Mouse (Mus musculus): ENCODE results near the gene Slc25a47. TPM values are rescaled to one million over a fixed set of nuclear protein-coding genes. Genes with fewer than 3 reads are reported as not detected.
A peak's percentile ranks its signal among the peaks of the same experiment; 100 is the strongest.

Gene Slc25a47
- 1 to 10 TPM; 4.0 to 7.5 (median 5.8) TPM for total RNA-seq (2022)

DNA sequence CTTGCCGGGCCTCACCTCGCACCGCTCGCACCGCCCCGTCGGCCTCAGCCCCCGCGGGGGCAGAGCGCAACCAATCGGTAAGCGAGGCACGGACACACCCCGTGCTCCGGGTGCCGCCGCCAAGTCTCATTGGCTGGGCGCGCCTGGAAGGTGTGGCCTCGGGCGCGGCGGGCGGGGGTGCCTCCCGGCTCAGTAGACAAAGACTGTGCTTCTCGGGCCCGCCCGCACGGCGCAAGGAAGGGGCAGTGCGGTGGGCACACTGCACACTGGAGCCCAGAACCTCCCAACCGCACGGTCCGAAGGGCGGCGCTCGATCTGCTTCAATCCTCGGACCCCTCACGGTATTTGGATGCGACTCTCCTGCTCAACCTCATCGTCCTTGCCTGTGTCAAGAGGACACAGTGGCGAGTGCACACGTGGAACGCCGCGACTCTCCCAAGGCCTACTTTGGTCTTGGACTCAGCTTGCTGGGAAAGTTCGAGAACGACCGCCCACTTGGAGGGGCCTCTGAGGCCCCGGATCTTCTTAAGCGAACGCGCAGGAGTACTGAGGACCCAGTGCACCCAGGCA, at the start of gene Slc25a47, which contains the start of gene Slc25a29:
Slc25a47 (plus strand) TSS at position 207 of the 570 bp plus-strand sequence.
Slc25a29 (minus strand) TSS at position 44 of the 570 bp plus-strand sequence.
- peak; percentile 97 to 98 for DNase-seq (ENCODE audit: low spot score in 2 of 2)

DNA sequence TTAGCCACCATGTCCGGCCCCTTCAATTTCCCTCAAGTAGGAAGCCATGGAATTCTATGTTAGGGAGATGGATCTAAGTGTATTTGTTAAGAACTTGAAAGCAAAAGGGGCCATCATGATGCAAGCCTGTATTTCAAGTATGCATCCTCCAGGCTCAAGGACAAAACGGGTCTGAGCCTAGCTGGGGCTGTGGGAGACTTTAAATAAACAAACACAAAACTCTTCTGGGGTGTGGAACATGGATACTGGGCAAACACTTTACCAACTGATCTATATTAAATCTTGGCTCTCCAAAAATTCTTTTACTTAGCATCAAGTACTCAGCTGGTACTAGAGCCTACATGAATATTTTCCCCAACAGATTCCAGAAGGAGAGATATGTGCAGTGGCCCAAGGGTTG, 48.5 kb upstream of the Slc25a47 start:
- DNase-seq (ENCODE audit: low spot score in 2 of 2) = no peak

DNA sequence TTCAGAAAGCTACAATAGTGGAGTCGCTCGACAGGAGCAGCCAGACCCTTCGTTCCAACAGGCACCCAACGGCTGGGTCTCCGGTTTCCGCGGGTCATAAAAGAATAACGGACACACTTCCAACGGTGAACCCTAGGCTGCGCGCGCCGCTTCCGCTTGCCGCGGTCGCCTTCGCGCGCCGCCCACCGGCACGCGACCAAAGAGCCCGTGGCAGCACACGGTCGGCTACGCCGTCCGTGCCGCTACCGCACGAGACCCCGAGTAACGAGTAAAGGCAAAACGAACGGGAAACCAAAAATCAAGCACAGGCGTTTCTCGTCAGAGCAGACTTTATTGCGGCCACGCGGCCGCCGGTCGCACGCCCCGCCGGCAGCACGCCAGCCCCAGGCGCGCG, 43.7 kb upstream of the Slc25a47 start:
- peak; percentile 59 to 74 for DNase-seq (ENCODE audit: low spot score in 2 of 2)

DNA sequence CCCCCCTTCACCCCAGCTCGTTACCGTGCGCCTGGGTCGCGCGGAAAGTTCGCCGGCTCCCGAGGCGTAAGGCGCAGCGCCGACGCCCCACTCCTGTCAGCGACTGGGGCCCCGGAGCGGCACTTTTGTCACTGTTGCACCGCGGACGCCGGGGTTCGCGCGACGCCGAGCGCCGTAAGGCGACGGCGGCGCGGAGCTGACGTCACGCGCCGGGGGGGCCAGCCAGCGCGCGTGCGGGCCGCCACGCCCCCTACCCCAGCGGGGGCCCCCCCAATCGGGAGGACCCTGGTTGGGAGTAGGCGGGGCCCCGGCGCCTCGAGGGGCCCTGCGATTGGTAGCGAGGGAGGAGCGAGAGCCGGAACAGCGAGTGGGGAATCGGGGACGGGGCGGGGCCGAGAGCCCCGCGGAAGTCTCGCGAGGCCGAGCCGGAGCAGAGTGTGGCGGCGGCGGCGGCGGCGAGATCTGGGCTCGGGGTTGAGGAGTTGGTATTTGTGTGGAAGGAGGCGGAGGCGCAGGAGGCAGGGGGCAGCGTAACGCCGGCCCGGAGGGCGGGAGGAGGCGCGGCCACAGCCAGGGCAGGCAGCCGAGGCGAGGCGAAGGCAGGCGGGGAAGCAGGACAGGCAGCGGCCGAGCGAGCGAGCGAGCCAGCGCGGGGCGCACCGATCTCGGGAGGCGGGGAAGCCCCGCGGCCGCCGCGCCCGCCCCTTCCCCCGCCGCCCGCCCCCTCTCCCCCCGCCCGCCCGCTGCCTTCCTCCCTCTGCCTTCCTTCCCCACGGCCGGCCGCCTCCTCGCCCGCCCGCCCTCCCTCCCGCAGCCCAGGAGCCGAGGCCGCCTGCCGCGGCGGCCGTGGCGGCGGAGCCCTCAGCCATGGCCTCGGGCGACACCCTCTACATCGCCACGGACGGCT, 43.0 kb upstream of the Slc25a47 start, which contains the start of gene Yy1:
Yy1 (plus strand) TSS at position 428 of the 907 bp plus-strand sequence.
- DNase-seq (ENCODE audit: low spot score in 2 of 2) = peak; percentile 98

DNA sequence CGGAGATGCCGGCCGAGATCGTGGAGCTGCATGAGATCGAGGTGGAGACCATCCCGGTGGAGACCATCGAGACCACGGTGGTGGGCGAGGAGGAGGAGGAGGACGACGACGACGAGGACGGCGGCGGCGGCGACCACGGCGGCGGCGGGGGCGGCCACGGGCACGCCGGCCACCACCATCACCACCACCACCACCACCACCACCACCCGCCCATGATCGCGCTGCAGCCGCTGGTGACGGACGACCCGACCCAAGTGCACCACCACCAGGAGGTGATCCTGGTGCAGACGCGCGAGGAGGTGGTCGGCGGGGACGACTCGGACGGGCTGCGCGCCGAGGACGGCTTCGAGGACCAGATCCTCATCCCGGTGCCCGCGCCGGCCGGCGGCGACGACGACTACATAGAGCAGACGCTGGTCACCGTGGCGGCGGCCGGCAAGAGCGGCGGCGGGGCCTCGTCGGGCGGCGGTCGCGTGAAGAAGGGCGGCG, 42.3 kb upstream of the Slc25a47 start:
- peak; percentile 11 to 32 for DNase-seq (ENCODE audit: low spot score in 2 of 2)

DNA sequence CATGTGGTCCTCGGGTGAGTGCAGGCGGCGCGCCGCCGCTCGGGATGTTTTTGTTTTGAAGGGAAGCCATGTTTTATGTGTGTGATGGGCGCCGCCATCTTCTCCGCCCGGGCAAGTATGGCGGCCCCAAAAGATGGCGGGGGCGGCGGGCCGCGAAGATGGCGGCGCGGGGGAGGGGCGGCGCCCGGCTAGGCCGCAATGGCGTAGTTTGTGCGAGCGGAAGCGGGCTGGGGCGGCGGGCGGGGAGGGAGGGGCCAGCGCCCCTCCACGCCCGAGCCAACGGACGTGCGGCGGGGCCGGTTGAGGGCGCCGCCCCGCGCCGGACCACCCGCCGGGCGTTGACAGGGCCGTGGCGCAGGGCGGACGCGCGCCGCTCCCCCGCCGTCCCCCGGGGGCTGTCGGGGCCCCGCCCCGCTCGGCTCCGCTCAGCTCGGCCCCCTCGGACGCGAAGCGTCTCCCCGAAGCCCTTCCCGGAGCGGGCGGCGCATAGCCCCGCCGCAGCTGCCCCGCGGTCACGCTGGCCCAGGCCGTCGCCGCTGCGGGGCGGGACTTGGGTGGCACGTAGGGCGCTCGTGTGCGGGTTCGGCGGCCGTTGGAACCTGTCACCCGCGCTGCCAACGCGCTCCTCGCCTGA, 41.7 kb upstream of the Slc25a47 start:
- peak; percentile 67 to 83 for DNase-seq (ENCODE audit: low spot score in 2 of 2)

DNA sequence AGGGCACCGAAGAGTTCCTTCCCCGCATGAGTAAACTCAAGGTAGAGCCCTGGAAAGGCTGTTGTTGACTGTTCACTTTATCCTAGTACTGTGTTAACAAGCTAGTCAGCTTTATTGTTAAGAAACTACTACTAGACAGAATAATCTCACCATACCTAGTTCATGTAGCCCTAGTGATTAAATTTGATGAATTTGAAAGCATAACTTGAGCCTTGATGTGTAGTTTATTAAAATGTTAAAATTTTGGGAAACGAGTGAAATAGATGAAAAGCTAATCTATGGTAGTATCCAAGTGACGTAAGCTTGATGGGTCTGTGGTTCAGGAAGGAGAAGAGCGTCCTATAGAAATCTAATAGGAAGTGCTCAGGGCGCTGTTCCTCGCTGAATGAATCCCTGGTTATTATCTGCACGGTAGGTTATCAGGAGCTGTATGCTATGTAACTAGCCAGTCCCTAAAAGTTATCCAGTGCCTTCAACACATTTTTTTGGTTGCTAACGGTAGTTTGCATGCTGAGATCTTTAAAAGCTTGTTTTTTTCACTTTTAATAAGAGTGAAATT, 40.8 kb upstream of the Slc25a47 start:
- no peak for DNase-seq (ENCODE audit: low spot score in 2 of 2)

DNA sequence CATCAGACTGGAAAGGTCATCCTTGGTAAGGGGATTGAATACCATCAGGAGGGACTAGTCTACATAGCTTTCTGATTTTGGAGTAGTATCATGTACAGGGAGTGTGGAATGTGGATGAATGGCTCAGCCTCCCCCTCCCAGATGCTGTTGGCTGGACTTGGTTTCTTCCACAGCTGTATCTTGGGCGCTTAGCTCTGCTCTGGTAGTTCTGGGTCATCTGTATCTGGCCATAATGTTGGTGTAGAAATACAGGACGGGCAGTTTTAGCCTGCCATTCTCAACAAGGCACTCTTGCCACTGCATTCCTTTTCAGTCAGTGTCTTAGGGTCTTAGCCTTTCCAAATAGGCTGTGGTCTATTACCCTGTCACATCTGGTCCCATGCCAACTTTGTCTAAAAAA, 34.2 kb upstream of the Slc25a47 start:
- DNase-seq (ENCODE audit: low spot score in 2 of 2) = no peak

DNA sequence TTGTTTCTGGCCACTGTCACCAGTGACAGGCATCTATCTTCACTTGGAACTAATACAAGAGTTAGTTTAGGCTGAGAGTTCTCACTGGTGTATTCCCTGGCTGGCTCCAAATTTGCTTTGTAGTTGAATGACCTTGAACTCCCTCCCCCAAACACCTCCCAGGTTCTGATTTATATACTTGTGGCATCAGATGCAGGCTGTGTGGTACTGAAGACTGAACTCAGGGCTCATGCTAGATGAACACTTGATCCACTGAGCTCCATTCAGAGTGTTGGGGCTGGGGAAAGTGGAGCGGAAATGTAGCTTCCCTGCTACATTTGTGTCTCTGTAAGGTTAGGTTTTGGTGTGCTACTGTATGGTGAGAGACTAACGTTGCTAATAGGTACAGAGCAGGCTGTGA, 31.5 kb upstream of the Slc25a47 start:
- DNase-seq (ENCODE audit: low spot score in 2 of 2) = no peak

DNA sequence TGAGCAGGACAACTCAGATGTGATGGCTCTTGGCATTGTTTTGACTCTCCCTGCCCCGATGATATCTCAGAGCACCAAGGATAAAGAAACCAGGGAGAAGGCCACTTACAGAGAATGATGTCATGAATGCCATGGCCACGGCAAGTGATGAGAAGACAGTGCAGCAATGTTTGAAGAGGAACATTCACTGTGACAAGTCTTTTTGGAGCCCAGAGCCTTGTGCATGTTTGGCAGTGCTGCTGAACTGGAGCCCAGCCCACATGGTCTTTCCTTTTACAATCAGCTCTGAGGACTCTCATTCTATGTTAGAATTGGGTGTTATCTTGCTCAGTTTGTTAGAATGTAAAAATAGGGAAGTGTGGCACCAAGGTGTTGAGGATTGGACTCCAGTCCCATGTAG, 27.4 kb upstream of the Slc25a47 start:
- no peak for DNase-seq (ENCODE audit: low spot score in 2 of 2)

DNA sequence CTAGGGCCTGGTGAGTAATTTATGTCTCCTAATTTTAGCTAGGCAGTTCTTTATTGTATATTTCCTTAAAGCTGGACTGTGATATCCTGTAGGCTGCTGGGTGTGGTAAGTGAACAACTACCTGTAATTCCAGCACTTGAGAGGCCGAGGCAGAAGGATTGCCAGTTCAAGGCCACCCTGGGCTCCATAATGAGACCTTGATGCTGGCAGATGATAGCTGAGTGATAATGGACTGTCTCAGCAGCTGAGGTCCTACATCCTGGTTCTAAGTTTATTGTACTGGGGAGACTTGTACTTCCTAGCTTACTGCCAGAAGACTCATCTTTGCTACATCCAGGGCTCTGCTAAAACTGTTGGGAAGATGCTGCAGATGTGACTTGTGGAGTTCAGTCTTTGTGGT, 26.1 kb upstream of the Slc25a47 start:
- no peak for DNase-seq (ENCODE audit: low spot score in 2 of 2)

DNA sequence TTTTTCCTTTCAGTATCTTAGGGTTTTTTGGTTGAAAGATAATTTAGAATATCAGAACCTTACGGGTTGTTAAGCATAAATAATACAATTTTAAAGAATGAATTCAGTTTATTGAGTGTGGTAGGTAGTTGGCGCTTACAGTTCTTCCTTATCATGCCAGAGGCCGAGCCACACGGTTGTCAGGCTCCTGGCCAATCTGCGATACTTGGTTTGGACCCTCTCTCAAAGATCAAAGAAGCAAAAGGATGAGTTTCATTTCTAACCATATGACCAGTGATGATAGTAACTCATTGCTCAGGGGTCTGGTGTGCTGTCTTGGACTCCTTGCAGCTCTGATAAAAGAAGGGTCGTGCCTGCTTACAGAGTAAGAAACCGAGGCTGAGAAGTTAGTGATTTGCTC, 25.5 kb upstream of the Slc25a47 start:
- DNase-seq (ENCODE audit: low spot score in 2 of 2) = no peak

DNA sequence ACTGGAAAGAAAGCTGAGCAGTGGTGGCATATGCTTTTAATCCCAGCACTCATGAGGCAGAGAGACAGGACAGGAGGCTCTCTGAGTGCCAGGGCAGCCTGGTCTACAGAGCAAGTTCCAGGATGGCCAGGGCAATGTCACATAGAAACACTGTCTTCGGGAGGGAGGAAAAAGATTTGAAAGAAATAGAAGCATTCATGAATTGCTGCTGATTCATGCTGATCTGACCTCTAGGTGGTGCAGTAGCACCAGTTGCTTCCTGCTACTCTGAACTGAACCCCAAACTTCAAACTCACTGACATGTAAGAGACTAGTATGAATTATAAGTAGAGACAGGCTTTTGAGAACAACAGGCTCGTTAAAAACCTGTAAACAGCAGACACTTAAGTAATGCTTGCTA, 24.7 kb upstream of the Slc25a47 start:
- DNase-seq (ENCODE audit: low spot score in 2 of 2) = no peak

DNA sequence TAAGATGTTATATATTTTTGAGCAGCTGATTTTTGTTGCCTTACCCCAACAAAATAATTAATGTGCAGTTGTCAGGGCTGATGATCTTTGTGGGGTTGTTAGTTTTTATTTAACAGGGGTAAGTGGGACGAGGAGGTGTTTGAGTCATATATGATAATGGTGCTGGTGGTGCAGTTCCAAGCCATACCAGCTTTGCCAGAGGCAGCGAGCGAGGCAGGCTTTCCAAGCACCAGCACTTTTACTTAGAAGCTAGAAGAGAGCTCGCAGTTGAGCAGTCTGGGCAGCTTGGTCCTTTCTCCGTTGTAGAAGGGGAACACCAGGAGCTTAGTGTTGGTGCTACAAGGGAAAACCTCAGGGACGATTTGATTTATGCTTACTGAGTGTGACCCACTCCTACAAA, 23.4 kb upstream of the Slc25a47 start:
- DNase-seq (ENCODE audit: low spot score in 2 of 2) = no peak

DNA sequence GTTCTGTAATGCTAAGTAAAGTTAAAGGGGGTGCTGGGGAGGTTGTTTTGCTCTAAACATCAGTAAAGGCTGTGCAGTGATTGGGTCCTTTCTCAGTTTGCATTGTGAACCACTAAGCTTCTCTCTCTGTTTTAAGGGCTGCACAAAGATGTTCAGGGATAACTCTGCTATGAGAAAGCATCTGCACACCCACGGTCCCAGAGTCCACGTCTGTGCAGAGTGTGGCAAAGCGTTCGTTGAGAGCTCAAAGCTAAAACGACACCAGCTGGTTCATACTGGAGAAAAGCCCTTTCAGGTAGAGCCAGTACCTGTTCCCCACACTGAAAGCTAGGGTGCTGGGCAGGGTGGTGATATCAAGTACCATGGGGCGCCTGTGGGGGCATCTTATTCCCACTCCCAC, 21.4 kb upstream of the Slc25a47 start:
- DNase-seq (ENCODE audit: low spot score in 2 of 2) = no peak

DNA sequence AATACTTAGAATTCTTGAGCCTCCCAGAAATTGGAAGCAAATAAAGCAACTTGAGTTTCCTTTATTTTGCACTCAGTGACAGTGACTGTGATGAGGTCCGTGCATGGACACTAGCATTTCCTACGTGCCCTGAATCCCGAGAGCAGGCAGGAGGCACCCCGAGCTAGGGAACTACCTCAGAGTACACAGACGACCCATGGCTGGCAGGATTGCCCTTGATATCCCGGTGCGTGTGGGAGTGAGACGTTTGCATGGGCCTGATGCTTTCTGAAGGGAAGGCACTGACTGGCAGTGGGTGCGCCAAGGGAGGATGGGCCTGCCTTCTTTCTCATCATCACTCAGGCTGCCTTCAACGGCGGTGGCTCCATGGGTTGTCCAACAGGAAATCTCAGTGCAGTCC, 19.3 kb upstream of the Slc25a47 start:
- DNase-seq (ENCODE audit: low spot score in 2 of 2) = no peak

DNA sequence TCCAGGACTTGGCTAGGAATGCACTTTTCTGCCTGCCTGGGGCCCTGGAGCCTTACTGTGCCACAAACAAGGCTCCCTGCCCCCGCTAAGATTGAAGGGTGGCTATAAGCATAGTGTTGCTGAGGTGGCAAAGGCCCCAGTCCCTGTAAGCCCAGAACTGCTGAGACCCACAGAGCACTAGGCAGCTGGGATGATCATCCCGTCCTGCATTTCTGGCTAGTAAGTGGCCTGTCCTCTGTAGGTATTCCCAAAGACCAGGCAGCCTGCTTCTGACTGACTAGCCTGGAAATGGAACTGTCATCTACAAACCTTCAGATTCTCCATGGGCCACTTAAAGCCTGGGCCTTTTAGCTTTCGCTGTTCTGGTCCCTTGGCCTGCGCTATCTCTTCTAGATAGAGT, 15.4 kb upstream of the Slc25a47 start:
- no peak for DNase-seq (ENCODE audit: low spot score in 2 of 2)

DNA sequence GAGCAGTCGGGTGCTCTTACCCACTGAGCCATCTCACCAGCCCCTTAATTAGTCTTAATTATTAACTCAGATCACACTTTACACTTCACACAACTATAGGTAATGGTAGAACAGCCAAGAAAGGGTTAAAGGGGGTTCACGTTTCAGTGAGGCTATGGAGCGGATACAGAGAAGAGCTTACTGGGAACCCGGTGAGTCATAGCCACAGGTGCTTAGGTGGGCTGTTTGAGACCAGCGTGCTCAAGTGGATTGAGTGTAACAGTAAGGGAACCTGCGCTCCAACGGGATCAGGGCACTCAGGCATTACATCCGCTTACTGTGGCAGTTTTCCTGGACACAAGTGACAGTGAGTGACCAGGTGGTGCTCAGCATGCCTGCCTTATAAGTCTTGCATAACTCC, 12.8 kb upstream of the Slc25a47 start:
- no peak for DNase-seq (ENCODE audit: low spot score in 2 of 2)

DNA sequence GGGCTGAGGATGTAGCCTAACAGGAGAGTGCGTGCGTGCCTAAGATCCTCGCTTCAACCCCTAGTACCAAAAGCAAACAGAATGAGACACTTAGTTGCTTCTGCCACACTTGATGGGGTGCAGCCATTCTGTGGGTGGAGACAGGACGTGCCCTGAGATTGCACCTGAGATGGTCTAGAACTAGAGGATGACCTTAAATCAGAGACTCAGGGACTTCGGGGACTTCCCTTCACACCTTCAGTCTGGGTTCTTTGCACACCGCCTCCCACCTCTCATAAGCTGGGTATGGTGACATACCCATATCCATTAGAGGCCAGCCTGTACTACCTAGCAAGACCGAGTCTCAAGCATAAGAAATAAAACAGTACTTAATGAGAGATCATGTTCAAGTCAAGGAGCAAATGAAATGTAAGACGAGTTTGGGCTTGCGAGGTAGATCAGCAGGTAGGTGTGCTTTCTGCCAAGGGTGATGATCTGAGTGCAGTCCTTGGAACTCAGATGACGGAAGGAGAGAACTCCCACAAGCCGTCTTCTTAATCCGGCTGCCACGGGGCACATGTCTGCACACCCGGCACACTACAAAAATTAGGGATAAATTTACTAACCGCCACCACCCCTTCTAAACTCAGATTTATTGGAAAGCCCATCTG, 11.5 kb upstream of the Slc25a47 start:
- no peak for DNase-seq (ENCODE audit: low spot score in 2 of 2)

DNA sequence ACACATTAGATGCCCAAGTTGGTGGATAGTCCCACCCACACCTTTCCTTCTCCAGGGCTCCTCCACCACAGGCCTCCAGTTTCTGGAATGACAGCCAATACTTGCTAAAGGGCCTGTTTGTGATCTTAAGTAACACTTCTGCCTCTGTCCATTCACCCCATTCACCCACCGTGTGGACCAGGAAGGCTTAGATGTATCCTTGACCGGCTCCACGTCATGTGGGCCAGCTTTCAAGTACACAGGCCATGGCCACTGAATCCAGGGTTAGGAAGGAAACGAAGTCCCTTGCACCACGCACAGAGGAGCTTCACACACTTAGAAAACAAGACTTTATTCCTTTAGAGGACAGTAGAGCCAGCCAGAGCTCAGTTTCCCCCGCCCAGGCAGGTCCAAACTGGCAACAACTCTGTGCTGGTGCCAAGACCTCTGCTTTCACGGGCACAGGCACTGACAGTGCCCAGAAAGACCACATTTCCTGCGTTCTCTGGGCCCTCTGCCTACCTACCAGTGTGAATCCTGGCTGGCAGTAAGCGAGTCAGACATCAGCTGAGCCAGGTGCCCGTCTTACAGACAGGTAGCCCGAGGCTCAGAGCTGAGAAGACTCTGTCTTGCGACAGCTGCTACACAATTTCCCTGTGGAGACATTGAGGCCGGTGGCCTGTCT, 10.2 kb upstream of the Slc25a47 start:
- no peak for DNase-seq (ENCODE audit: low spot score in 2 of 2)
